Mouse (Mus musculus) heart, embryonic 11.5 days (tissue): ENCODE data around the gene H6pd. TPM values are rescaled to one million over a fixed set of nuclear protein-coding genes. Genes with fewer than 3 reads are reported as not detected.
A peak's percentile ranks its signal among the peaks of the same experiment; 100 is the strongest.

ENCODE experiments used
- ATAC-seq: fragments of 200-750 bp; cut with Nextera tagmentation; replicated peaks from 2 replicates; pipeline ENCODE4 v1.8.0; 2017; ENCODE audit warnings: moderate library complexity; ENCODE audit not compliant: insufficient number of reproducible peaks, low FRiP score, low TSS enrichment
- H3K27ac ChIP-seq: fragments of 300-500 bp; sonication (generic); 2 replicates; pipeline ENCODE4 v1.5.1; 2014; ENCODE audit warnings: mild to moderate bottlenecking, low read depth, low read length
- H3K27me3 ChIP-seq: fragments of 300-500 bp; sonication (generic); 2 replicates; pipeline ENCODE4 v1.6.1; 2014; ENCODE audit warnings: mild to moderate bottlenecking, low read length, mixed read lengths; ENCODE audit not compliant: control insufficient read depth, insufficient read depth
- H3K36me3 ChIP-seq: fragments of 300-500 bp; sonication (generic); 2 replicates; pipeline ENCODE4 v1.6.1; 2014; ENCODE audit warnings: mild to moderate bottlenecking, low read length, moderate library complexity, mixed read lengths; ENCODE audit not compliant: control insufficient read depth, insufficient read depth
- H3K4me1 ChIP-seq: fragments of 300-500 bp; sonication (generic); 2 replicates; pipeline ENCODE4 v1.6.1; 2014; ENCODE audit warnings: low read length; ENCODE audit not compliant: control insufficient read depth, insufficient read depth
- H3K4me2 ChIP-seq: fragments of 300-500 bp; sonication (generic); 2 replicates; pipeline ENCODE4 v1.6.1; 2014; ENCODE audit warnings: mild to moderate bottlenecking, moderate library complexity
- H3K4me3 ChIP-seq: fragments of 300-500 bp; sonication (generic); 2 replicates; pipeline ENCODE4 v1.5.1; 2014; ENCODE audit warnings: low read depth, low read length
- H3K9ac ChIP-seq: fragments of 300-500 bp; sonication (generic); 2 replicates; pipeline ENCODE4 v1.6.1; 2014; ENCODE audit warnings: mild to moderate bottlenecking, low read depth, low read length, moderate library complexity
- H3K9me3 ChIP-seq: fragments of 300-500 bp; sonication (generic); replicated peaks from 2 replicates; pipeline ENCODE4 v1.6.1; 2016; ENCODE audit warnings: low read length; ENCODE audit not compliant: control insufficient read depth
- WGBS: fragments of 180-500 bp; shearing (Covaris S2); extraction: QIAGEN DNeasy Blood & Tissue Kit; methylation state at CpG from one replicate; pipeline ENCODE4 v1.1.7; 2014; ENCODE audit not compliant: insufficient replicate concordance; 5-methylcytosine and 5-hydroxymethylcytosine counted together
- polyA plus RNA-seq: library from polyadenylated mRNA; unstranded; fragments of >200 nt; fragmentation: Nextera tagmentation; extraction: Ambion mirVana; gene quantifications from 2 replicates; pipeline ENCODE4 v1.2.1, GENCODE M21; 2014

The H6pd gene
- polyA plus RNA-seq, 1 experiment from 2014 or later, result 4.8 TPM

GRCm38 (mm10) chr4:150033261-150033671 lies 24.4 kb upstream of the H6pd start:
- Histone ChIP-seq H3K9me3 (no peaks in the 10 kb centered on the region), H3K27me3 (peaks cover 66% of the 10 kb centered on the region), H3K9ac (no peak overlapping the region), H3K27ac (no peak overlapping the region), H3K4me1 (peaks cover 16% of the 10 kb centered on the region), H3K4me3 (peak overlapping the region; percentile 28), H3K4me2 (peak overlapping the region; percentile 64), H3K36me3 (no peaks in the 10 kb centered on the region)
- 3% methylated on average over 31 of the region's 31 CpGs for WGBS
- no peak; the same call in 1 of the 2 replicates for ATAC-seq

GRCm38 (mm10) chr4:150031234-150031890 lies 22.5 kb upstream of the H6pd start:
- Histone ChIP-seq H3K27ac (no peak overlapping the region), H3K36me3 (no peaks in the 10 kb centered on the region), H3K4me3 (peak overlapping the region; percentile 52), H3K4me2 (peak overlapping the region; percentile 90), H3K27me3 (peaks cover 76% of the 10 kb centered on the region), H3K4me1 (peaks cover 17% of the 10 kb centered on the region), H3K9ac (no peak overlapping the region), H3K9me3 (no peaks in the 10 kb centered on the region)
- no peak for ATAC-seq
- WGBS, result 27% methylated on average over 14 of the region's 14 CpGs

GRCm38 (mm10) chr4:150030449-150031233 lies 21.8 kb upstream of the H6pd start:
- Histone ChIP-seq H3K27me3 (peaks cover 76% of the 10 kb centered on the region), H3K4me3 (peak overlapping the region; percentile 52), H3K9ac (peak overlapping the region; percentile 65; the same call in 1 of the 2 replicates), H3K27ac (no peak overlapping the region), H3K4me2 (peak overlapping the region; percentile 90), H3K9me3 (no peaks in the 10 kb centered on the region), H3K4me1 (peaks cover 24% of the 10 kb centered on the region), H3K36me3 (no peaks in the 10 kb centered on the region)
- no peak for ATAC-seq
- WGBS, result under 1% methylated on average over 28 of the region's 28 CpGs

GRCm38 (mm10) chr4:150029885-150030284 lies 21.1 kb upstream of the H6pd start:
- WGBS, result 3% methylated on average over 11 of the region's 11 CpGs
- ATAC-seq, result no peak
- peak overlapping the region; percentile 65; the same call in 1 of the 2 replicates for H3K9ac ChIP-seq

GRCm38 (mm10) chr4:150023518-150023917 lies 14.7 kb upstream of the H6pd start:
- Histone ChIP-seq H3K4me3 (no peak overlapping the region), H3K27me3 (peaks cover 13% of the 10 kb centered on the region), H3K4me2 (no peak overlapping the region), H3K9me3 (no peaks in the 10 kb centered on the region), H3K9ac (no peak overlapping the region), H3K36me3 (no peaks in the 10 kb centered on the region), H3K4me1 (peaks cover 10% of the 10 kb centered on the region), H3K27ac (no peak overlapping the region)
- 63% methylated on average over 7 of the region's 7 CpGs for WGBS
- ATAC-seq, result no peak

More at GRCm38 (mm10) chr4:150029885-150030284, 21.1 kb upstream of the H6pd start:
- Histone ChIP-seq H3K4me3 (peak overlapping the region; percentile 52), H3K4me2 (peak overlapping the region; percentile 90), H3K9me3 (no peaks in the 10 kb centered on the region), H3K27ac (no peak overlapping the region), H3K36me3 (no peaks in the 10 kb centered on the region), H3K27me3 (peaks cover 73% of the 10 kb centered on the region), H3K4me1 (peaks cover 26% of the 10 kb centered on the region)

- no peak overlapping the region for H3K4me2 ChIP-seq
- ATAC-seq, result no peak
- no peaks in the 10 kb centered on the region for H3K27me3 ChIP-seq
- H3K4me3 ChIP-seq, result no peak overlapping the region
- no peak overlapping the region for H3K9ac ChIP-seq
- WGBS, result 84% methylated on average over 15 of the region's 15 CpGs
- no peaks in the 10 kb centered on the region for H3K9me3 ChIP-seq
- H3K36me3 ChIP-seq, result no peaks in the 10 kb centered on the region
- no peaks in the 10 kb centered on the region for H3K4me1 ChIP-seq
- no peak overlapping the region for H3K27ac ChIP-seq
Observed at GRCm38 (mm10) chr4:150019741-150020380, 11.0 kb upstream of the H6pd start.

GRCm38 (mm10) chr4:150015436-150015835 lies 6.6 kb upstream of the H6pd start:
- no peaks in the 10 kb centered on the region for H3K36me3 ChIP-seq
- 61% methylated on average over 7 of the region's 7 CpGs for WGBS
- H3K9ac ChIP-seq, result no peak overlapping the region
- H3K27me3 ChIP-seq, result no peaks in the 10 kb centered on the region
- no peak overlapping the region for H3K4me2 ChIP-seq
- no peak overlapping the region for H3K4me3 ChIP-seq
- no peak for ATAC-seq
- no peak overlapping the region for H3K27ac ChIP-seq
- peaks cover 4% of the 10 kb centered on the region for H3K4me1 ChIP-seq
- H3K9me3 ChIP-seq, result no peaks in the 10 kb centered on the region

GRCm38 (mm10) chr4:150014378-150015091 lies 5.7 kb upstream of the H6pd start:
- no peaks in the 10 kb centered on the region for H3K27me3 ChIP-seq
- WGBS, result 78% methylated on average over 4 of the region's 4 CpGs
- no peak overlapping the region for H3K9ac ChIP-seq
- no peaks in the 10 kb centered on the region for H3K9me3 ChIP-seq
- no peak for ATAC-seq
- no peak overlapping the region for H3K4me2 ChIP-seq
- H3K4me1 ChIP-seq, result peaks cover 4% of the 10 kb centered on the region
- no peak overlapping the region for H3K27ac ChIP-seq
- no peak overlapping the region for H3K4me3 ChIP-seq
- no peaks in the 10 kb centered on the region for H3K36me3 ChIP-seq
